Mouse (Mus musculus) embryo, embryonic 10 days (tissue): ENCODE data around the gene Tmem117.

Source experiments
- DNase-seq: peaks from one replicate; pipeline ENCODE4 v3.0.0-alpha.2; 2015; ENCODE audit warnings: low spot score

Tmem117 gene

GRCm38 (mm10) chr15:94770832-94771578 is 142.0 kb downstream of the Tmem117 start:
- DNase-seq: no peak

- no peak for DNase-seq
Measured at GRCm38 (mm10) chr15:94771691-94772090, 142.7 kb downstream of the Tmem117 start.

GRCm38 (mm10) chr15:94776119-94777069 is 147.4 kb downstream of the Tmem117 start:
- DNase-seq: peak; percentile 61

- no peak for DNase-seq
Measured at GRCm38 (mm10) chr15:94781556-94781955, 152.5 kb downstream of the Tmem117 start.

- no peak for DNase-seq
Measured at GRCm38 (mm10) chr15:94793455-94793854, 164.4 kb downstream of the Tmem117 start.

GRCm38 (mm10) chr15:94795484-94795883 is 166.5 kb downstream of the Tmem117 start:
- peak; percentile 20 for DNase-seq

GRCm38 (mm10) chr15:94798236-94798635 is 169.2 kb downstream of the Tmem117 start:
- no peak for DNase-seq

- DNase-seq: no peak
Measured at GRCm38 (mm10) chr15:94801462-94801861, 172.4 kb downstream of the Tmem117 start.

- DNase-seq: no peak
Measured at GRCm38 (mm10) chr15:94802820-94803219, 173.8 kb downstream of the Tmem117 start.

GRCm38 (mm10) chr15:94803624-94804342 is 174.8 kb downstream of the Tmem117 start:
- peak; percentile 61 for DNase-seq

- DNase-seq: no peak
Measured at GRCm38 (mm10) chr15:94806005-94806404, 177.0 kb downstream of the Tmem117 start.

GRCm38 (mm10) chr15:94811550-94811949 is 182.5 kb downstream of the Tmem117 start:
- DNase-seq: peak; percentile 6

- no peak for DNase-seq
Measured at GRCm38 (mm10) chr15:94814213-94815100, 185.4 kb downstream of the Tmem117 start.

GRCm38 (mm10) chr15:94835634-94836033 is 206.6 kb downstream of the Tmem117 start:
- DNase-seq: no peak

GRCm38 (mm10) chr15:94838646-94839045 is 209.6 kb downstream of the Tmem117 start:
- DNase-seq: no peak

- no peak for DNase-seq
Measured at GRCm38 (mm10) chr15:94847501-94847900, 218.5 kb downstream of the Tmem117 start.

GRCm38 (mm10) chr15:94859641-94860040 is 230.6 kb downstream of the Tmem117 start:
- DNase-seq: no peak

GRCm38 (mm10) chr15:94861173-94861572 is 232.1 kb downstream of the Tmem117 start:
- no peak for DNase-seq

GRCm38 (mm10) chr15:94864134-94864533 is 235.1 kb downstream of the Tmem117 start:
- DNase-seq: no peak

GRCm38 (mm10) chr15:94868372-94868771 is 239.3 kb downstream of the Tmem117 start:
- DNase-seq: no peak

- no peak for DNase-seq
Measured at GRCm38 (mm10) chr15:94885026-94885425, 256.0 kb downstream of the Tmem117 start.
